Mouse (Mus musculus) testis, postnatal 14 days (tissue): ENCODE measurements at regions not wholly inside any gene's neighbourhood (a gene's known extent, or its start where the extent isn't known, plus 50 kb on each side); places are given as distances from the start of the nearest gene placed in this dataset.

Source experiments
- DNase-seq: peaks from one replicate; pipeline ENCODE4 v3.0.0; 2021; ENCODE audit warnings: low spot score

DNA sequence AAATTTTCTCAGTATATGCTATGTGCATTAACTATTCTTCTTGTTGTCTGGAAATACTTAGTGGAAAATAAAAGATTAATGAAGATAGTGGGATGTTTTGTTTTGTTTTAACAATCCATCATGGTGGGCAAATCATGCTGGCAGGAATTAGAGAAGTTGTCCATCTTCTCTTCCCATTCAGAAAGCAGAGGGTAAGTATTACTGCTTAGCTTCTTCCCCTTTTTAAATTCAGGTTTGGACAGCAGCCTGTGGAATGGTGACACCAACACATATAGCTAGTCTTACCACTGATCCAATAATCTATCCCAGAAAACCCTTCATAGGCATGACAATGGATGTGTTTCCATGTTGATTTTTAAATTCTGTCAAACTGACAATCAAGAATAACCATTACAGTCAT lies 467.9 kb upstream of the Mef2c start:
- DNase-seq, result no peak

DNA sequence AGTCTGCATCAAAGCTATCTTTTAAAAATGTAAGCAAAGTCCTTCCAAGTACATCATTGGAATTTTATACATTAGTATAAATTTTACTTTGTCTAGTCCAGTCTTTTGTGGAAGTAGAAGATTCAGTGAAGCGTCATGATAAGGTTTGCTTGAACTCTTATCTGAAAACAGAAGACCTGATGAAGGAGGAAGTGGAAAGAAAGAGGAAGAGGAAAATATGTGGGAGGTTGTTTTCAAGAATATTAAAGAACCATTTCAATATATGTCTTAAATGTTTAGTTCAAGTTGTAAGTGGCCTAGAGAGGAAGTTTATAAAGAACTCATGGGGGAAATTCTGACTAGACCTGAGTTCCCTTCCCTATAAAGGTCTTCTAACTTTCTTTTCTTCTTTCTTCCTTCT lies 462.3 kb upstream of the Mef2c start:
- DNase-seq, result no peak

DNA sequence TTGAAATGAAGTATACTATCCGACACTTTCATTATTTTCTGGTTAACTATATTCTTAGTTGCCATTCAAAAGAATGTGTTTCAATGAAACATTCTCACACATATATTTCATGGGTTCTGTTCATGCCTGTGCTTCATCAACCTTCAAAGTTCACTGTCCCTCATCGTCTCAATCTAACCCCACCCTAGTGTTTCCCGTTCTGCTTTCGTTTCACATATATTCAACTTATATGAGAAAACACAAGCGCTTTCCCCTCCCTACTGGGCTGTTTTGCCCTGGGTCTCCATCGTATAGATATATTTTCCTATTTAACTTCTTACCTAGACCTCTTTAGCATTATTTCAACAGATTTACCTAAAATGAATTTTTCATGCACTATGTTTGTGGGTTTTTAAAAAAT lies 458.3 kb upstream of the Mef2c start:
- no peak for DNase-seq

DNA sequence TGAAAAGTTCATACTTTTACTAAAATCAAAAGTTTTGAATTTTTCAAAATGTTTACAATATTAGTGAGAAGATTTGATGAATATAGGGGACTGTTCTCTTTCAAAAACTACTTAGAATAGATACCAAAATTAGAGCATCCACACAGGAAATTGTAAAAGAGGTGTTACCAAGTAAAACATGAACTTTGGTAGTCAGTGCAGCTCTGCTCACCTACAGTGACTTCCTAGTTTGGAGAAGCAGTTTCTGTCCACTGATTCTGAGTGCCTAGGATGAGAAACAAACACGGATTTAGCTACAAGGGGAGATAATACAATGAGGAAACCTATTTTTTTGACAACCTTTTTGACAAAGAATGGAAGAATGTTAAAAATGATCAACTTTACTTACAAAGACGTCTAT lies 457.9 kb upstream of the Mef2c start:
- no peak for DNase-seq

DNA sequence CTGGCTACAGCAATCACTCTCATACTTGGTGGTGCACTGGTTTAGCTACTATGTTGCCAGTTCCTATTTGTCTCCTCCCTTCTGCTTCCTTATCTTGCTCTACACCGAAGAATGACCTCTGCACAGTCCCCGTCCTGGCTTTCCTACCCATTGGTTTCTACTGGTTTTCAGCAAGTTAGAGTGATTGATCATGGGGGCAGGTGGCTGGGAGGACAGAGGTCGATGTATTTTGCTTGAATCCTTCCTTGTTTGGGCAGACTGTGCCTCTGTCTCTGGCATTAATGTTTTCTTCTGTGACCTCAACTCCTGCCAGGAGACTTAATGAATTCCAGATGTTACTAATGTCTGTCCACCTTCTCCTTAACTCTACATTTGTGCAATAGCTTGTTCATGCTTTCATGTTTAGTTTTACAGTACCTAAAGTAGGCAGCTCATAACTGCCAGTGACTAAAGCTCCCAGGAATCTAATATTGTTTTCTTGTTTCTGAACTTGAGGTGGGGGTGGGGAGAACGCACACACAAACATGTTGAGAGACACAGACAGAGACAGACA lies 457.2 kb upstream of the Mef2c start:
- DNase-seq, result peak; percentile 2

DNA sequence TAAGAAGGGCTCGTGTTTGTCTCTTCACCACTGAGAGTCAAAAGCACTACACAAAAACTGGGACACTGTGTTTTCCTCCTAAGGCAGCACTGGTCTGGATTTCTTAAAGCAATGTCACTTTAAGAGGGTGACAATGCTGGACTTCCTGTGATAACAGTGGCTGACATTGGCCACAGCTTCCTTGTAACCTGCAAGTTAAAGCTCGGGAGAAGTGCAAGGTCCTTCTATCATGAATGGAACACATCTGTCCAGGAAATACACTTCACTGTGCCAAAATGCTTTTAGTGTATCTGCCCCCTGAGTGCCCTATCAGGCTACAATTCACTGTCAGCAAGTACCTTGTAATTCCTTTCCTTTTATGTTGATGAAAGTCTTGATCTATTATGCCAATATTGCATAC lies 448.0 kb upstream of the Mef2c start:
- DNase-seq, result no peak

DNA sequence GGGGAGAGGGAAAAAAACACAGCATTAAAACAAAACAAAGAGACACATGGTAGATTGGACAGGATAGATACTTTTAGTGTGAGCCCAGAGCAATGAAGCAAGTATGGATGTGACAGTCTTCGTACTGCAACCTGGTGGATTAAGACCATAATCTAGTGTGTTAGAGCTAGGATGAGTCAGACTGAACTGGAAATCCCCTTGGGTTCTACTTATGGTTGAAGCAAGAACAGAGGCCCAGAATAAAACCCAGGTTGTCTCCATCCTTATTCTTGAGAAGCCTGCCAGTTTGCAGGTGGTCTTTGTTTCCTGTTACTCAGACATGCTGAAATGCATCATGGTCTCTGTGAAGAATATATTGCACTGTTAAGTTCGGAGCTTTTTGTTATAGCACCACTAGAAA lies 447.4 kb upstream of the Mef2c start:
- no peak for DNase-seq

DNA sequence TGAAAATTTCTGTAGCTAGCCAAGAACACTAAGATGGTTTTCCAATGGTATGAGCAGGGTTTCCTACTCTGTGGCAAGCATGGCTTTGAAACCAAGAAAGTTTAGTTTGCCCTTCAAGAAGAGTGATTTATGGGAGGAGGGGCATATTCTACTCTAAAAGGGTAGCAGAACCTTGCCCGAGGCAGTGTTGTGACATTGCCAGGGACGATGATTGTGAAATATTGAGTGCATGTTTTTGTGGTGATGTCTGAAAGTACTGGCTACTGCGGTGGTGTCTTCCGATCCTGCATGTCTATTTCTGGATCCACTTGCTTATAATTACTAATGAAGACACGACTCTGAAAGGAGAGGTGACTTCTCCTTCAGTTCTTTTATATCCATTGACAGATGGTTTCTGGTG lies 439.1 kb upstream of the Mef2c start:
- DNase-seq, result no peak

DNA sequence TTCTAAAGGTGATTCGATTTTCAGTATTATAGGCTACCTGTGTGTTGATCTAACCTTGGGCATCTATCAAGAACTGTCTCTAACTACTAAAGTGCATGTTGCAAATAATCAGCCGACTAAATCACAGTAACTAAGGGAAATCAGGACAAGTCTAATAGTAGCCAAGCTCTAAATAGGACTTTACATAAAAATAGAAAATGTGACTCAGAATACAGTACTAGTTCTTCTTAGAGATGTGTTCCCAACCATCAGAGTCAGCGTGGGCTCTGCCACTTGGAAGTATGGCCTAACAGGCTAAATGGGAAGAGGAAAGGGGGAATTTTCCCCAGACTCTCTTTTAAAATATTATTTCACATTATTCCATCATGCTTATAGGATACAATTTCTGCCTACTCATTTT lies 438.6 kb upstream of the Mef2c start:
- no peak for DNase-seq

DNA sequence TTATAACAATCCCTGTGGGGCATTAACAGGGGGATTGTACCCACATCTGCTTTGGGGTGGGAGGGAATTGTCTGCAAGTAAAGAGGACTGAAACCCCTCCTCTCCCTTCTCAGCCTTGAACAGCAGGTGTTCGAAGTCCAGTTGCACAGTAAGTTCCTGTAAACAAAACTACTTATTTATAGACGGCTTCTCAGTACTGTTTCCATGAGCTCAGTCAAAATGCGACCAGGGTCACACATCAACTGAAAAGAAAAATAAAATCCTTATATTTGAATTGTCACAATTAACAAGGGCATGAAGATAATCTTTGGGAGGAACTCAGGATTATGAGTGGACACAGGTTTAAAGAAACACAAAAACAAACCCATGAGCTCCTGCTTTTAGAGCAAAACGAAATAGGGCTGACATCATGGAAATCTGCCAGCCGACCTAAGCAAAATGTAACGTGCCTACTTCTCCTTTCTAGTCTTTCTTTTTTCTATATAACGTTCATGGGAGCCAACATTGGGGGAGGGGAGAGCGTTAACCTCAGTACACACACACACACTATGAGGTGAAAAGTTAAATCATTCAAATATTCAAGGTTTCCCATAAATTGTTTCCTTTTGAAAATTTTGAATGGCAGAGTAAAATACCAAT lies 437.6 kb upstream of the Mef2c start:
- no peak for DNase-seq

DNA sequence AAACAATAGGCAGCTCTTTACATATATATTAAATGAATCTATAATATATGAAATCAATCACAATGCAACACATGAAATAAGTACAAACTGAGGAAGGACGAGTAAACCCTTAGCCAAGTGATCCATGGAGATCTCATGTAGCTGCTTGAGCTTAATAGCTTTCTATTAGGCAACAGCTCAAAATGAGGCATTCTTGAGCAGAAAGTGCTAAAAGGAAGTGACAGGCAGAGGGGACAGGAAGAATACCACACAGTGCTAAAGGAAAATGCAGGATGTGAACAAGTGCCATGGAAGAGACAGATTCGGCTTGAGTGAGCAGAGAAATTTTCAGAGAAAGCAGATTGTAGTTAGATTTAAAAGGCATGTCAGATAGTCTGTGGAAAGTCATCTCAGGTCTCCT lies 436.3 kb upstream of the Mef2c start:
- no peak for DNase-seq

DNA sequence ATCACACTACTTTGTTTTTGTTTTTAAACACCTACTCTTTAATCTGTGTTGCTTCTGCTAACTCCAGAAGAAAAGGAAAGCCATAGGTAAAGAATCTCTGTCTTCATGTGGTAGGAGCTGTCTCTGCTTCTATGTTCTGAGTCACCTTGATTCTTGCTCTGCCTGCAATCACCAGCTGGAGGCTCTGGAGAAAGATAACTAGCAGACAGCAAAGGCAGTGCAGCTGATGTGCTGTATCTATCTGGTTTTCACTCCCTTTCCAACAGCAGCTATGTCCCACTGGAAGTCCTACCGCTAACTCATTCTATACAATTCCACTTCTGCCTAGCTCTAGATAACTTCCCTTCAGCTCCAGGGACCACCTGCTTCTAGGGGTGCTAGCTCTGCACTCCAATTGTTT lies 435.2 kb upstream of the Mef2c start:
- no peak for DNase-seq

DNA sequence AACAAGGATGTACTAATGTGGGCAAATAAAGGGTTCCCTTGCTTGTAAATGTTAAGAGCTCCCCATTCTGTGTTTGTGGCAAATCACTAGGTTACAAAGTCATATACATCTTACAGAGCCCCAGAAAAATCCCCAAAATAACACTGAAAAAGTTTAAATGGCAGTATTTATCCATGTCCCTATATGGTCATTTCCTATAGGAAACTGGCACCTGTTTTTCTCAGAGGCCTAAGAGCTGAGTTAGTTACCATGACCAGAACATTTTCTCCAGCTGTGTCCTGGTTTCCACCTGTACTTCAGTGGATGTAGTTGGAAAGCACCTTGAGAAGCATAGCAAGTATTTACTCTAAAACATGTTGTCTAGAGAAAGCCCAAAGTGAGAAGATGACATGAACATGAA lies 434.5 kb upstream of the Mef2c start:
- no peak for DNase-seq

DNA sequence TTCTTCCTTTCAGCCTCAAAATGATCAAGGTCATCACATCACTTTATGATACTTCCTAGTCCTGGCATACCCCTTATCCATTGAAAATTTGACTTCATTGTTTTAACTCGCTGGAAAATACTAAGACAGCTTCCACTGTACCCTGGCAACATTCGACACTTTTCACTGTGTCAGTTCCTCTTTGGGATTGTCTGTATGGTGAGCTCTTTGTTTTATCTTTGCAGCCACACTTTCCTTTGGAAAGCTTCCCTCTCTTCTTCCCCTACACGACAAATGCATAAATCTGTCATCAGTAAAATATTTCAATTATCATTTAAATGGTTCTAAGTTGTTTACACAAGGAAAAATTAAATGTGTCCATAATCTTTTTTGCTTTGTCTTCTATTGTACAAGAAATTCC lies 431.8 kb upstream of the Mef2c start:
- DNase-seq, result no peak

DNA sequence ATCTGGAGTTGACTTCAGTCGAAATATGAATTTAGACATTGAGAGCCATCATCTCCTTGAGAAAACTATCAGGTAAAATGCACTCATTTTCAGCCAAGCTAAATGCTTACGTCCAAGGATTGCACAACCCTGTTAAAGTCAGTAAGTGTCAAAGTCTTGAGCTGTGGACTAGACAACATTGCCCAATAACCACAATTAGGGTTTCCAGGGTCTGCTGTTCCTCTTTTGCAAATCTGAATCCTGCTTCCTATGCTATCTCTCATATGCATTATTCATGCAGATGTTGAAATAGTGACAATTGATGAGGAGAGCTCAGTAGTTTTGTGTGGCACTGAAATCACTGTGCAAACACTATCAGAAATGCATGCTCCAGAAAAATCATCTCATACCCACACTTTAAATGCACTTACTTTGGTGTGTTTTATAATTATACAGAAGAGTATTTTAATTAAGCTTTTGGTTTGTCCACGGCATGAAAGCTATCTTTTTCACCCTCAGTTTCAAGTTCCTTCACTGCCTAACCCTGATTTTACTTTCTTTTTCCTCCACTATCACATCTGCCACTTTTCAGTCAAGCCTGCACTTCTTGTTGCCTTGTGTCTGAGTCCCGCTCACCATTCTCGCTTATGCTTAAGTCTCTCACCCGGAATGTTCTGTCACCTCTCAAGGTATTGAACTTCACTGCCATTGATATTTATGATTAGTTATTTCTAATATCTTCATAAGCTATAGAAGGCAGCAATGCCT lies 429.4 kb upstream of the Mef2c start:
- DNase-seq, result no peak

DNA sequence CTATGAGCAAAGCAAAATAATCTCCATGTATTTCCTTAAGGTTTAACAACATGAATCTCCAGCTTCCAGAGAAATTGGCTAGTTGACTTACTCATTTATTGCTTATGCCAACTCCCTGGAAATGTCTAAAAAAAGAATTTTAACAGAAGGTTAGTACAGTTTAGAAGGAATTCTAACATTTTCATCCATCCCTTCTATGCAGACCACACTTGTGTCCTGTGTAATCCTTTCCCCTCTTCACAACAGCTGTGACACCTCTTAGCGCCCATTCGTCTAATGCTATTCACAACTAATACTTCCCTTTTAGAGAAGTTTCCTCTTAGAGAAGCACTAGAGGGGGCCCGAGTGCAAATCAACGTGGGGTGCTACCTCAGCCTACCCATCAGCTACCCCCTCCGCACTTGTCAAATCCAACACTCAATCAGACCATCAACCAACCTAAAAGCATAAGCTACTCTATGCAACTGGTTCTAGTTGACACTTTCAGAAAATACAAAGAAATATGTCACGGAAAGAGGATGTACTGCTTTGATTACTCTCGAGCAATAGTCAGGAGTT lies 428.4 kb upstream of the Mef2c start:
- no peak for DNase-seq

DNA sequence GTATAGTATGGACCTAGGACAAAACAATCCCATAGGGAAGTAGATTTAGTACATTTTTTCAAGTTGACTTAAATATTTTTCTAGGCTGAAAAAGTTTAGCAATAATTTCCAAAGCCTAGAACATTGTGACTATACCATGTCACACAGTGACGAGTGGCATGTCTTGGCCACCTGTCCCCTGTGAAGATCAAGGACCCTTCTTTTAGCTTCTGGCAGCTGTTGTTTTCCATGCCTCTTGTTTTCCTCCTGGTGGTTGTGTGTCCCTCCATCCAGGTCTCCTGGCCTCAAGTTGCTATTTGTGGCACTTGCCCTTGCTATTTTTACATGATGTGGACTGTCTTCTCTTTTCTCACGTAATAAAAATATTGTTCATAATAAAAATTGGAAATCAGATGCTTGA lies 427.2 kb upstream of the Mef2c start:
- DNase-seq, result no peak

DNA sequence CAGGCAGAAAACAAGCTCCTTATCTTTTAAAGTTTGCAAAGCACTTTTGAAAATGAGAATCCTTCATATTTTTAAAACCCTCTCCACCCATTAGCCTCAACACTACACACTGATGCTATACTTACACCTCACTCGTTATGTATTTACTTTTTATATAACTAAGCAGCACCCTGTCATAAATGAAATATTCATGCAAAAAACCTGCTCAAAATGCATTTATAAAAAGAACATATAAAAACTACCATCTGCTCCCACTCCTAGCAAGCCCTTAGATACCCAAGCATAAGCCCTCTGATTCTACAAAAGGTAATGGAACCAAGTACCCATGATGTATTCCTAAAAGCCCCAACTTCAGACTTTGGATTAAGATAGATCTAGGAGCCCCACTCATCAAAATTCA lies 426.7 kb upstream of the Mef2c start:
- no peak for DNase-seq

DNA sequence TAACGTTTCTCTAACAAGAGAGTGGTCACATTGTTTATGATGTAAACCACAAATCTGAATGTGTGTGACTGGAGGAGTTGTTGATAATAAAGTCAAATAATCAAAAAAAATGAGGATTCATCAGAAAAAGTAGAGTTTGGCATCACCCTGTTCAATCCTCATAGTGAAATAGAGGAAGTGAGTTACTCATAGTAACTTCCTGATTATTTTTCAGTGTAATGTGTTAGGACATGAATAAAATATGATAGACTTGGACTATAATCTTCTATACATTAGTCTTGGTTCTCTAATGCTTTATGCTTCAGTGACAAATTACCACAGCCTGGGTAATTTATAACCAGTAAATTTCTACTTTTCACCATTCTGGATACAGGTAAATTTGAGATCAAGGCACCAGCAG lies 424.5 kb upstream of the Mef2c start:
- no peak for DNase-seq

DNA sequence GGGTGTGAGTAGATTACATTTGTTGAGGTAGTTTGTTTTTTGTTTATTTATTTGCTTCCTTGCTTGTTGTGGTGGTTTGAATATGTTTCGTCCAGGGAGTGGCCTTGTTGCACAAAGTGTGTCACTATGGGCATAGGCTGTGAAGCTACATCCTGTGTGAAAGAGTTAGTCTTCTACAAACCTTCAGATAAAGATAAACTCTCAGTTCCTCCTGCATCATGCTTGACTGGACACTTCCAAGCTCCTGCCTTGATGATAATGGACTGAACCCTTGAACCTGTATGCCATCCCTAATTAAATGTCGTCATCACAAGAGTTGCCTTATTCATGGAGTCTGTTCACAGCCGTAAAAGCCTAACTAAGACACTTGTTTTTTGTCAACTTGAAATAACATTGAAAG lies 418.9 kb upstream of the Mef2c start:
- no peak for DNase-seq

DNA sequence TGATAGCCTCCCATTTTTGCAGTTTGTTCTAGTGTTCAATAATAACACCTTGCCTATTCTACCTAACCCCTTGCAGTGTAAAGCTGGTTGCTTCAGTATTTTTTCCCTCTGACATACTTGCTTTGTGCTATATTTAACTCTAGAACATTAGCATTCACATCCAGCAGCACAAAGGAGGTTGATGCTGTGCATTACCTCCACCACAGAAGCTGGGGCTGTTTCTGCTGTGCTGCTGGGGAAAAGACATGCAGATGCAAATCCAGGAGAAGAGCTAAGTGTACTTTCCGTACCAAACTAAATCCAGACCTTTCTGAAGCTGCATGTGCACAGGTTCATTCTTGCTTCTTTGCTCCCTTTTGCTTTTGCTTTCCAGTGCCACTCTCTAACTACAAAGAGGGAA lies 403.9 kb upstream of the Mef2c start:
- no peak for DNase-seq

DNA sequence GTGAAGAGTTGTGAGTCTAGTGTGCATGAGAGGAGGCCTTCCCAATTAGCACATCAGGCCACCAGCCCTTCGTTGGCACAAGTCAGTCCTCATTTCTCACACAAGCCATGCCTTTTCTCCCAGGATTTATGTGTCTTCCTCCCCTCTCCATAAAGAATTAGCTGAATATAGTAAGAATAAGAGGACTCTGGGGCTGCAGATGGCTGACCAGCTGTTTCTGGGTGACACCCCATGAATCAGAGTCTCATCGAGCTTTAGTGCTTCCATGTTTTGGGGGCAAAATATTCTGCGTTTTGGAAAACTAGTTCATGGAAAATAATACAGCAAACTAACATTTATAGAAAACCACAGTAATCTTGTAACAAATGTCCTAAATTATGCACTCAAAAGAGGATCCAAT lies 393.2 kb upstream of the Mef2c start:
- no peak for DNase-seq

DNA sequence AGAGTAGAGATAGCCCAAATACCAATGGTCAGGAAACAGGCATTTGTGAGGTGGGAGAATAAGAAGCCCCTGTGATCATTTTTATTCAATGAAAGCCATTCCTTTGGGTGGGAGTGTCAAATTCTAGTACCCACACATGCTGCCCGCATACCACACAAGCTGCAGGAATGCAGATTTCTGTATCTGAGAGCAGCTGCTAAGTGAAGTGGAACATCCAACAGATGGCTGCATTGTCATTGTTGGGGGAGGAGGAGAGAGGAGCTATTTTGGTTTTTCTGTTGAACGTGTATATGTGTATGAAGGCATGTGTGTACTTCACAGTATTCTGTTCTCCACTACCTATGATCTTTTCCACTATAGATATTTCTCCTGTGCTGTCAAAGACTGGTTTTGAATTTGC lies 392.3 kb upstream of the Mef2c start:
- DNase-seq, result no peak

DNA sequence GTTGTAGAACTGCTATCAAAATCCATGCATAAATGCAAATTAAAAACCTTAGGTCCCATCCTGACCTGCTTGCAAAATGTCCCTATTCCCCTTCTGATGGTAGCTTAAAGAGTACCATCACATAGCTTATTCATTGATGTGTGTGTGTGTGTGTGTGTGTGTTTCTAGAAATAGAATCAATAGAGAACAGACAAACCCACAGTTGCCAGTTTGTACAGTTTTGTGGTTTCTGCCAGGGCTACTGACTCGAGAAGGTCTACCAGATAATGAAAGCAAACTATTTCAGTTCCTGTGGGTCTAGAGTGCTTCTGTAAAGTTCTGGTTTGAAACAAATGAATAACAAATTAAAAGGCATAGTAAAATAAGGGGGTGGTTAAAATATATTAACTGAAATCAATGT lies 391.5 kb upstream of the Mef2c start:
- no peak for DNase-seq
